Mouse (Mus musculus) cerebellum, adult 2 months (tissue): ENCODE measurements at regions not wholly inside any gene's neighbourhood (a gene's known extent, or its start where the extent isn't known, plus 50 kb on each side); places are given as distances from the start of the nearest gene placed in this dataset.

Source experiments
- CTCF ChIP-seq: fragments of 200-500 bp; IDR thresholded peaks from 2 replicates; pipeline ENCODE4 v1.5.1; 2011; ENCODE audit warnings: low read depth, mild to moderate bottlenecking, control low read depth, low read length, moderate library complexity, borderline replicate concordance; ENCODE audit not compliant: insufficient read depth
- POLR2A ChIP-seq: fragments of 200-500 bp; IDR thresholded peaks from 2 replicates; pipeline ENCODE4 v1.6.1; 2011; ENCODE audit warnings: low read length, control low read depth, borderline replicate concordance; ENCODE audit not compliant: insufficient read depth

GRCm38 (mm10) chr6:140172716-140173115, 131.5 kb upstream of the Plcz1 start:
- TF ChIP-seq CTCF (no peak), POLR2A (no peak)
